Mouse (Mus musculus) urinary bladder, adult 2 months (tissue): ENCODE results near the gene Sh3bgrl3. TPM values are rescaled to one million over a fixed set of nuclear protein-coding genes. Genes with fewer than 3 reads are reported as not detected.

Source experiments
- DNase-seq: peaks from one replicate; pipeline ENCODE4 v3.0.0; 2022; ENCODE audit warnings: low spot score
- polyA plus RNA-seq: library from polyadenylated mRNA; depleted of rRNA; stranded (reverse); fragments of >200 nt; gene quantifications from 2 replicates; pipeline ENCODE4 v1.2.3, GENCODE M21; 2012; rRNA removed

Gene Sh3bgrl3
- polyA plus RNA-seq, 1 experiment = 337 TPM

- no peak for DNase-seq
These were observed 49.9 kb downstream of the Sh3bgrl3 start for GRCm38 (mm10) chr4:134078694-134079093.

Other genes with a start within 250 kb of the Sh3bgrl3 start
- gene Rps6ka1, start 241.0 kb downstream of the Sh3bgrl3 start, polyA plus RNA-seq = 15.9 and 17.9 TPM in 2 replicates
- gene Hmgn2, start 160.1 kb downstream of the Sh3bgrl3 start, polyA plus RNA-seq = 131 and 148 TPM in 2 replicates
- 35.0 and 35.6 TPM in 2 replicates for gene Dhdds, start 127.9 kb downstream of the Sh3bgrl3 start, polyA plus RNA-seq
- not detected in 2 replicates for gene Lin28a, start 109.9 kb downstream of the Sh3bgrl3 start, polyA plus RNA-seq
- 0.37 and 0.44 TPM in 2 replicates for gene Zfp683, start 75.0 kb downstream of the Sh3bgrl3 start, polyA plus RNA-seq
- gene Crybg2, start 68.0 kb downstream of the Sh3bgrl3 start, polyA plus RNA-seq = 11.8 and 17.7 TPM in 2 replicates
- gene Cd52, start 33.7 kb downstream of the Sh3bgrl3 start, polyA plus RNA-seq = 31.3 and 32.6 TPM in 2 replicates
- 4.1 and 4.2 TPM in 2 replicates for gene Ubxn11, start 26.2 kb downstream of the Sh3bgrl3 start, polyA plus RNA-seq
- gene Cep85, start 58.3 kb upstream of the Sh3bgrl3 start, polyA plus RNA-seq = 22.9 and 23.6 TPM in 2 replicates
- gene Gm7534, start 74.2 kb upstream of the Sh3bgrl3 start, polyA plus RNA-seq = not detected in 2 replicates
- gene Catsper4, start 98.6 kb upstream of the Sh3bgrl3 start, polyA plus RNA-seq = 0.50 and 1.0 TPM in 2 replicates
- gene Cnksr1, start 109.6 kb upstream of the Sh3bgrl3 start, polyA plus RNA-seq = 11.5 and 13.1 TPM in 2 replicates
- gene E130218I03Rik, start 114.9 kb upstream of the Sh3bgrl3 start, polyA plus RNA-seq = not detected in 2 replicates
- 8.9 and 11.0 TPM in 2 replicates for gene Zfp593, start 116.8 kb upstream of the Sh3bgrl3 start, polyA plus RNA-seq
- gene Gm30191, start 118.1 kb upstream of the Sh3bgrl3 start, polyA plus RNA-seq = not detected in 2 replicates
- gene Grrp1, start 125.3 kb upstream of the Sh3bgrl3 start, polyA plus RNA-seq = 13.7 TPM in 2 replicates
- 5.8 and 7.5 TPM in 2 replicates for gene Pdik1l, start 159.1 kb upstream of the Sh3bgrl3 start, polyA plus RNA-seq
- 0.04 and 0.12 TPM in 2 replicates for gene Trim63, start 186.3 kb upstream of the Sh3bgrl3 start, polyA plus RNA-seq
- gene Slc30a2, start 214.4 kb upstream of the Sh3bgrl3 start, polyA plus RNA-seq = 0.06 and 0.08 TPM in 2 replicates